Mouse (Mus musculus) Patski (cell line): ENCODE results near the gene Esrra. TPM values are rescaled to one million over a fixed set of nuclear protein-coding genes. Genes with fewer than 3 reads are reported as not detected.

Experiments used
- ATAC-seq: fragments of 100-300 bp; one replicate; pipeline ENCODE4 v1.8.0; 2021
- CTCF ChIA-PET: fragments of 350-600 bp; sonication (Branson Sonifier 250); formaldehyde crosslinking; loops from one replicate; lab custom pipeline; 2022; ENCODE audit warnings: inconsistent platforms; lab: Charles Lee
- POLR2A ChIA-PET: fragments of 350-600 bp; sonication (Branson Sonifier 250); formaldehyde crosslinking; loops from one replicate; lab custom pipeline; 2022; ENCODE audit warnings: antibody characterized with exemption, inconsistent platforms; lab: Charles Lee
- DNase-seq: peaks from one replicate; pipeline ENCODE4 v3.0.0-alpha.2; 2011; ENCODE audit warnings: low read depth, low spot score
- H3K27me3 ChIP-seq: fragments of 371-371 bp; one replicate; pipeline ENCODE4 v1.5.1; 2021
- CTCF ChIP-seq: fragments of 100-300 bp; IDR thresholded peaks from one replicate; pipeline ENCODE4 v1.5.1; 2021
- in situ Hi-C: fragments of 300-500 bp; cut with MboI; formaldehyde crosslinking; loops from 3 replicates; pipeline ENCODE4 v1.11.1; 2018; ENCODE audit warnings: low pct_unique_long_range_greater_than_20kb, mixed read lengths
- polyA plus RNA-seq: library from polyadenylated mRNA; unstranded; gene quantifications from one replicate; pipeline ENCODE4 v1.2.3, GENCODE M21; 2021

Gene Esrra
- polyA plus RNA-seq, 1 experiment from 2014 or later: 96.1 TPM

DNA sequence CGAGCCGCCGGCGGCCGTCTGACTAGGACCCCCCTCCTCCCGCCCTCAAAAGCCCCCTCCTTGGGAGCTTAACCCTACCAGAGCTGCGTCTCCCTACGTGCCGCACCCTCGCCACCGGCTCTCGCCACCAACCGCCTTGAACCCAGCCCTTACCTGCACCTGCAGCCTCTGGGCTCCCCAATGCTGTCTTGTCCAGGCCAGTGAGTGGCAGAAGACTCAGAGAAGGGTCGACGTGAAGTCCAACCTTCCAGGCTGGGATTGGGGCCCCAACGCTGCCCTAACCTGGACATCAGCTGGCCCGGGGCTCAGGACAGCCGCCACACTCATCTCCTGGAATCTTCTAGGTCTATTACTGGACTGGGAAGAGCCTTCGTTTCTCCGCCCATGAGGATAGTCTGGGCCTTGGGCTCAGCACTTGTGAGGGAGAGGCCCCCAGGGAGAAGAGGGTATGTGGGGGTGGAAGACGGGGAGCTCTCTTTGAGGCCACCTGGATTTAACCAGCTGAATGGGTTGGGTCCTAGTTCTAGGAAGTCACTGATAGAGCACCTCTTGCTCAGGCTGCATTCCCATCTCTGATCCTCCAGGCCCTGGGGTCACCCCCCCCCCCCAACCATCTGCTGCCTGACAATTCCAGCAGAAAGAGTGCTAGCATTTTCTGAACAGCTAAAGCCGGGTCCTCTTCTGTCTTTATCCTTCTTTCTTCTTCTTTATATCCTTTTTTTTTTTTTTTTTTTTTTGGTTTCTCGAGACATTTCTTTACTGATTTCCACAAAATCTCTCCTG lies 12.8 kb upstream of the Esrra start, which contains the start of gene Kcnk4:
Gene Kcnk4, minus strand, starts transcription at position 321 of the 783 bp plus-strand sequence.
- ATAC-seq (no peak), DNase-seq (no peak)
- ChIA-PET CTCF (interaction anchor here (1.1 kb wide), 1 partner anchor 10 kb away, joined by 3 read pairs; no protein-coding TSS in a partner anchor), POLR2A (interaction anchor here (0.8 kb wide), 2 partner anchors 8 to 13 kb away, joined by 3 to 4 read pairs; partner anchors contain the start of genes Bad, Esrra and Gpr137)
- no peaks in the 10 kb centered on the region for H3K27me3 ChIP-seq
- TF ChIP-seq CTCF: no peak
- in situ Hi-C loops: no loop called here

DNA sequence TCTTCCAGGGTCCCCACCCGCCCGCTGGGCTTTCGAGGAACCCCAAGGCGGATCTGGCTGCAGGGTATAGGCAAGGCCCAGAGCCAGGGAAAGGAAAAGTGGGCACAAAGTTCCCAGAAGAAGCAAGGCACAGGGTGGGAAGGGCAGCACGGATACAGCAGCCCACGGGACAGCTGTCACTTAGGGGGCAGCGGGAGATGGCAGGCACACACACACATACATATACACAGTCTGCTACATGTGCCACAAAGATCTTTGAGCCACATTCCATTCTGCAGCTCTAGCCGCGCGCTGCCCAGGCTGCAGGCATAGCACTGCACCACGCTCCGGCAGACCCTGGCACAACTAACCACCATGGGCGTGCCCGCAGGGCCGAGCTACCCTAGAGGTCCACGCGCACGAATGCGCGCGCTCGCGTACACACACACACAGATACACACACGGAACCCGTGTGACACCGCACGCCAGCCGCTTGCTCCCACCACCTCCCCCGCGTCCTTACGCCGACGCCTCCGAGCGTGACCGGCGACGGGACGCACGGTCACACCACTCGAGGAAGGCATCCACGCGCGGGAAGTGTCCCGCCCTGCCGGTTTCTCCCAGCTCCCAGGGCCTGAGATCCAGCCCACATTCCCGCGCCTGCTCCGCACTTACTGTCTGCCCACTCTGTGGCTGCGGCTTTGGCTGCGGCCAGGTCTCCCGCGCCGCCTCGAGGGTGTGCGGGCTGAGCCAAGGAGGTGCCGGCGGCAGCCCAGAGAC lies 12.0 kb upstream of the Esrra start:
- in situ Hi-C loops: no loop called here
- ATAC-seq (no peak), DNase-seq (no peak)
- H3K27me3 ChIP-seq: no peaks in the 10 kb centered on the region
- POLR2A ChIA-PET: interaction anchor here (0.8 kb wide), 1 partner anchor 9 kb away, joined by 3 read pairs; the partner anchor contains the start of genes Bad and Gpr137
- no peak for TF ChIP-seq CTCF
- CTCF ChIA-PET: interaction anchor here (1.1 kb wide), 1 partner anchor 9 kb away, joined by 3 read pairs; no protein-coding TSS in a partner anchor

DNA sequence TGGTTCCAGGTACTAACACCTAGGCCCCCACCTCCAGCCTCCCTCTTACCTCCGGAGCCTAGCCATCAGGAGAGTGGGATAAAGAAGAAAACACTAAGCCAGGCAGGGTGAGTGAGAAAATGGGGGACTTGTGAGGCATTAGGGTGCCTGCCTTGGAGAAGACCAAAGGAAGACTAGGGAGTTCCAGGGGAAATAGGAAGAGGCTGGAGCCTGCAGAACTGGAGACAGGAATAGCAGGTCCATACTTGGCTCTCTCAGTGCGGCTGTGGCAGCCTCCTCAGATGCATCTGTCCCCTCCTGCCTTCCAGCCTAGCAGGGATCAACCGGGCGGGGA lies 11.5 kb upstream of the Esrra start:
- CTCF ChIA-PET: interaction anchor here (1.1 to 1.2 kb wide), 2 partner anchors 9 to 20 kb away, joined by 3 to 4 read pairs; no protein-coding TSS in a partner anchor

DNA sequence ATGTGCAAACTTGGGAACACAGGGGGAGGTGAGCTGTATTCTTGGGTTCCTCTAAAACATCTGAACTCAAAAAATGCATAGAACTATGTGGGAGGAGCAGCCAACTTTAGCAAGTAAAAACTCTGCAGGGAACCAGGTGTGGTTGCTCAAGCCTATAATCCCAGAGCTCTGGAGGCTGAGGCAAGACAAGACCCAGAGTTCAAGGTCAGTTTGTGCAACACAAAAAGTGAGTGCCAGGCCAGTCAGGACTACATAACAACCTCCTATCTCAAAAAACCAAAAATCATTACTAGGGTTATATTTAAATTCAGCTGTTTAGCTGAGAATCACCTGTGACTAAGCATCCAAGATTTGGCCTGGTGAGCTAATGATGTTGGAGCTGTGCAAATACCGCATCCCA lies 10.4 kb upstream of the Esrra start:
- ChIA-PET CTCF (interaction anchor here (1.2 kb wide), 2 partner anchors 19 to 21 kb away, joined by 3 to 4 read pairs; no protein-coding TSS in a partner anchor), POLR2A (interaction anchor here (1.0 to 1.2 kb wide), 3 partner anchors 10 to 19 kb away, joined by 4 read pairs; partner anchors contain the start of genes Bad, Esrra and Gpr137)
- DNase-seq: no peak
- TF ChIP-seq CTCF: no peak
- no peak for ATAC-seq
- in situ Hi-C loops: no loop called here
- H3K27me3 ChIP-seq: no peaks in the 10 kb centered on the region

More for the DNA sequence above, 11.5 kb upstream of the Esrra start:
- H3K27me3 ChIP-seq: no peaks in the 10 kb centered on the region
- no peak for ATAC-seq
- POLR2A ChIA-PET: interaction anchor here (1.0 kb wide), 1 partner anchor 18 kb away, joined by 4 read pairs; no protein-coding TSS in a partner anchor
- no peak for DNase-seq
- in situ Hi-C loops: no loop called here
- TF ChIP-seq CTCF: no peak

DNA sequence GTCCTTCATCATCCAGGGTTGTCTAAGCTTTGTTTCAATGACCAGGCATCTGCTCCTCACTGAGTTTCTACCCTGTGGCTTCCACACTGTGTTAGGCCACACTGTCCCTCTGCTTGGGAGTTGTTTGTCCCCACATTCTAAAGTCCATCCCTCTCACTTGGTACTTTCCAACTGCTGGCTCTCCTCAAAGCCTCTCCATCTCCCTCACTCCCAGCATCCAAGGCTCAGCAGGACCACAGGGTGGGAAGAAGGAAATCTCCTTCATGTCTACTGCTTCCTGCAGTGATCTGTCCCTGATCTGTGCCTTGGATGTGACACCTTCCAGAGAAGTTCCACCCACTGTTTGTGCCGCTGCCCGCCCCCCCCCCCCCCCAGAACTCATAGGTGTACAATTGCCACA lies 9.4 kb upstream of the Esrra start:
- in situ Hi-C loops: no loop called here
- no peaks in the 10 kb centered on the region for H3K27me3 ChIP-seq
- DNase-seq (no peak), ATAC-seq (no peak)
- CTCF ChIA-PET: interaction anchor here (1.2 kb wide), 1 partner anchor 89 kb away, joined by 3 read pairs; no protein-coding TSS in a partner anchor
- no peak for TF ChIP-seq CTCF
- POLR2A ChIA-PET: interaction anchor here (0.6 to 1.0 kb wide), 2 partner anchors 11 to 84 kb away, joined by 3 read pairs; partner anchors contain the start of genes Bad and Gpr137

DNA sequence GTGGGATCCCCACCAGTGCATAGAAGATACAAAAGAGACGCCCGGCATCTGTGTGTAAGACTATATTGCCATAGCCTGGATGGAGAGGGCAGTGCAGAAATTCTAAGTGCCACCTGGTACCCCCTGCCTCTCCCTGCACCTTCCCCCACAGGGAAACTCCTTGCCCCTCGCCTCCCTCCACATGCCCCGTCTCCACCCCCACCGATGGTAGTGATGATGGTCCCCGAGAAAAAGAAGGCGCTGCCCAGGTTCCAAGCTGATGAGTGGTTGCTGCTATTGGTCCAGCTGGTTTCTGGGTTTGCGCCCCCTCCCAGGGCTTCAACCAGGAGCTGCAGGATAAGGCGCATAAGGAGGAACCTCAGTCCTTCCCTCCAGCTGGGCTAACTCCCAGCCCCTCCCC lies 6.5 kb upstream of the Esrra start:
- ATAC-seq (no peak), DNase-seq (no peak)
- H3K27me3 ChIP-seq: no peaks in the 10 kb centered on the region
- in situ Hi-C loops: no loop called here
- ChIA-PET POLR2A (interaction anchor here (0.9 kb wide), 1 partner anchor 42 kb away, joined by 4 read pairs; no protein-coding TSS in a partner anchor), CTCF (no interaction called here)
- no peak for TF ChIP-seq CTCF

DNA sequence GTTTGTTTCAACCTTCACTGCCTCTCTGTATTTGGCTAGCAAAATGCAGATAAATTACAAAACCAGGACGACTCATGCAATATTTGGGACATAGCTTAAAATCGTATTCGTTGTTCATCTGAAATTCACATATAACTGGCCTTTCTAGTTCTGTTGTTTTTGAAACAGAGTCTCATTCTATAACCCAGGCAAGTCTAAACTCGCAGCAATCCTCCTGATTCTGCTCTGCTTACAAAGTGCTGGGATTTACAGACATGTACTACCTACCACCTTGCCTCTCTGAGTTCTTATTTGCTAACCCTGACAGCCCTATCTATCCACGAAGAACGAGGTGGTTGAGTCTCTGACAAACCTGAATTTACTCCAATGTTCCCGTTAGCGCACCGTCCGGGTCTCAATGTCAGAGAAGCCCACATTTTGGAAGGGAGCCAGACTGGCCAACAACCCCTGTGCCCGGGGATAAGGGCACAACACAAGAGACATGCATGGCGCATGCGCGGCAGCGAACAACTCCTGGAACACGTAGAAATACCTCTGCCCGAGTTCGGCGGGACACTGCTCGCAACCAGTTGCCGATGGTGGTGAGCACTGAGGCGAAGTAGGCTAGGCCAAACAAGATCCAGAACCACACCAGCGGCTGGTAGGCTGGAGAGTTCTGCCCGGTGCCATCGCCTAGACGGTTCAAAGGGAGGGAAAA lies 5.1 kb upstream of the Esrra start:
- in situ Hi-C loops: no loop called here
- ATAC-seq: no peak
- POLR2A ChIA-PET: no interaction called here
- CTCF ChIA-PET: no interaction called here
- no peak for DNase-seq
- no peak for TF ChIP-seq CTCF
- H3K27me3 ChIP-seq: no peaks in the 10 kb centered on the region

DNA sequence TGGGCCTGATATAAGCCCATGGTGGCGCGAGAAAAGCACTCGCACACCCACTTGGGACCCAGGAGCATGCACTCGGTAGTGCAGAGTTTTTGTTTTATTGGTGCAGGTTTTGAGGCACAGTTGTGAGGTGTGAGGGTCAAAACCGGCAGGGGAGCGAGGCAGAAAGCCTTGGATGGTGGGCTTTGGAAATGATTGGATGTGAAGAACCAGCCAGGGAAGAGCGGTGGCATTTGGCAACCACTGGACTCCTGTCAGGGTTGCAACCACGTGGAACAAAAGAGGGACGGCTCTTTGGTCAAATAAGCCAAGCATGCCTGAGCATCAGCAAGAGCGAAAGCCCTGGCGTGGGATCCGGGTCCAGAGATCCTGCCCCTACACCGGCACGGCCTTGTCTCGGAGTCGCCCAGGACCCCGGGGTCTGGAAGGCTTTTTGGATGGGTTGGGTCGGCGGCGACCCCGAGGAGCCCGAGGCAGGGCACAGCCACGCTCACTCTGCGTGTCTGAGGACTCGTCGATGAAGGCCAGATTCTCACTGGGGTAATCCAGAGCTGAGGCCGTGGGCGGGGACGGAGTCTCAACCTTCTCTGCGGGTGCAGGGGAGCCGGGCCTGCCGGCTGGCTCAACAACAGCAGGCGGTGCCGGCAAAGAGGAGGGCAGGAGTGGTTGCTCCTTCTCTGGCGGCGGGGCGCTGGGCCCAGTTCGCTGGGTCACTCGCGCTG lies 4.2 kb upstream of the Esrra start:
- no peak for ATAC-seq
- in situ Hi-C loops: no loop called here
- ChIA-PET CTCF (interaction anchor here (1.4 to 4.7 kb wide), 2 partner anchors 52 to 98 kb away, joined by 3 to 36 read pairs; partner anchors contain the start of genes Fkbp2 and Plcb3), POLR2A (interaction anchor here (1.0 kb wide), 1 partner anchor 50 kb away, joined by 4 read pairs; the partner anchor contains the start of gene Plcb3)
- H3K27me3 ChIP-seq: no peaks in the 10 kb centered on the region
- TF ChIP-seq CTCF: no peak
- DNase-seq: no peak

DNA sequence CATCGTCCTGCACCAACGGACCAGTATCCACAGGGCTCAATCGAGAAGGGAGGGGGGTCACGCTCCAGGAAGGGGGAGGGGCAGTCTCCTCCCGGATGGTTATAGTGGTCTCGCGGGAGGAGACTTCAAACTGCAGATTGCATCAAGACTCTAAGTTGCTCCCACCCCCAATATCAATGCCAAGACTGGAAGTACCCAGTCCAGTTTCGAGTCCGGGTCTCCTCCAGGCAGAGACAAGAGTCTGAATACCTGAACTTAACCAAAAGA lies 3.6 kb upstream of the Esrra start, which contains the start of gene Catsperz:
Gene Catsperz, minus strand, starts transcription at position 74 of the 267 bp plus-strand sequence.
- in situ Hi-C loops: no loop called here
- CTCF ChIA-PET: interaction anchor here (1.2 to 4.7 kb wide), 5 partner anchors 18 to 98 kb away, joined by 3 to 36 read pairs (median 3); partner anchors contain the start of genes Fkbp2 and Plcb3

More for the DNA sequence above, 3.6 kb upstream of the Esrra start, which contains the start of gene Catsperz:
- no peaks in the 10 kb centered on the region for H3K27me3 ChIP-seq
- ATAC-seq (no peak), DNase-seq (no peak)
- POLR2A ChIA-PET: interaction anchor here (1.0 to 3.7 kb wide), 3 partner anchors 16 to 51 kb away, joined by 4 to 24 read pairs (median 7); partner anchors contain the start of genes Bad, Gpr137 and Plcb3
- TF ChIP-seq CTCF: no peak
